10 mouse cellular contexts compared by ENCODE assay signal in the genomic region with DNA sequence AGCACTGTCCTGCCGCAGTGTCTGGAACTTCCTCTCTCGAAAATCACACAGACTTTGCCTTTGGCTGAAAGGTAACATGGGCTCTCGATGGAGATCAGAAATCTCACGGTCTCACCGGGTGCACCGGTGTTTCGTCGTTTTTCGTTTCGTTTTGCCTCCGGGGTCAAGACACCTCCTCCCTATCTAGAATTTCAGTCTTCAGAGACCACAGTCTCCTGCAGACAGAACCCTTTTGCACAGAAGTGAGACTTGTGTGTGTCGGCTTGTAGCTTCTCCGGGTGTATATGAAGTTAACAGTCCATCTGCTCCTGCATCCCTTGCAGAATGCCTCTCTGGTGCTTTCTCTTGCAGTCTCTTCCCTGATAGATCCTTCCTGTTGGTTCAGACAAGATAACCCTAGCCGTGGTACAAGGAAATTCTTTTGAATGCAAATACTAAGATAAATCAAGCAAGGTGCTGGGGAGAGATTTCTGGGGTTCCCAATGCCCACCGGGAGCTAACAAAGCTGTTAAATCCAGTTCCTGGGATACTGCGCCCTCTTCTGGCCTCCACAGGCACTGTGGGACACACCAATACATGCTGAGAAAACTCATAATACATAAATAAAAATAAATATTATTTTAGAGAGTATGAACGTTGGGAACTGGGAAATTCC. TPM values are rescaled to one million over a fixed set of nuclear protein-coding genes. Genes with fewer than 3 reads are reported as not detected.
A peak's percentile ranks its signal among the peaks of the same experiment; 100 is the strongest.
DNase-seq lines count a peak whose midpoint lies in the region; ATAC-seq and TF ChIP-seq lines count a peak whose summit lies in the region.
"Had no signal": no experiment of that assay in that cellular context is flagged by ENCODE, and none has a peak within 500 bp of the region (broad histone marks: within the 10 kb centered on the region; RNA-seq: fewer than 3 reads in every experiment).

No protein-coding gene starts in this region.

- no peaks in the 10 kb centered on the region for H3K9me3 ChIP-seq in forebrain, embryonic 12.5 days
- H3K9me3 ChIP-seq: limb, embryonic 13.5 days had no signal

- H3K4me3 ChIP-seq in lung, adult 2 months (replicated peaks; ENCODE audit: extremely low read depth, low read depth, low read length): no peak overlapping the region
- H3K4me3 ChIP-seq in bone marrow macrophage, adult 2 months (ENCODE audit: insufficient read depth, low read length): no peak overlapping the region
- H3K4me3 ChIP-seq in forebrain, embryonic 12.5 days (replicated peaks): no peak overlapping the region
- H3K4me3 ChIP-seq: limb, embryonic 13.5 days had no signal

- no peaks in the 10 kb centered on the region for H3K36me3 ChIP-seq in forebrain, embryonic 12.5 days (replicated peaks)
- H3K36me3 ChIP-seq: limb, embryonic 13.5 days had no signal

- peak; percentile 58 to 64 for DNase-seq in cerebellum, postnatal 10 days
- no peak for DNase-seq in cerebellum, adult 11-12 months
- no peak for DNase-seq in lung, adult 2 months
- DNase-seq in lung, postnatal 25 days (ENCODE audit: low spot score): no peak
- DNase-seq in left cerebral cortex, postnatal 25 days (ENCODE audit: low spot score in 2 of 2): peak; percentile 25 to 31
- no peak for DNase-seq in spleen, postnatal 14 days (ENCODE audit: low spot score in 2 of 2)

- no peak overlapping the region for H3K4me2 ChIP-seq in forebrain, embryonic 12.5 days
- H3K4me2 ChIP-seq: limb, embryonic 13.5 days had no signal

- no peak overlapping the region for H3K9ac ChIP-seq in forebrain, embryonic 12.5 days
- H3K9ac ChIP-seq: limb, embryonic 13.5 days had no signal

- TF ChIP-seq CTCF in lung, adult 2 months (IDR thresholded peaks at IDR 0.05; ENCODE audit: insufficient read depth, low read length): peak; percentile 34; the same call in 1 of the 2 replicates
- peak; percentile 38; the same call in 1 of the 2 replicates for TF ChIP-seq CTCF in bone marrow macrophage, adult 2 months (IDR thresholded peaks at IDR 0.05; ENCODE audit: low read depth, low read length)

- TF ChIP-seq POLR2A in lung, adult 2 months (IDR thresholded peaks at IDR 0.05; ENCODE audit: borderline replicate concordance, extremely low read depth, low read depth, low read length): no peak
- no peak for TF ChIP-seq POLR2A in bone marrow macrophage, adult 2 months (IDR thresholded peaks at IDR 0.05; ENCODE audit: borderline replicate concordance, low read depth, low read length)

- no peaks in the 10 kb centered on the region for H3K27me3 ChIP-seq in forebrain, embryonic 12.5 days
- H3K27me3 ChIP-seq: limb, embryonic 13.5 days had no signal

- intact Hi-C loops in left cerebral cortex, postnatal 25 days (cut with DNase I): no loop called here

- 63% methylated on average over 17 of the region's 17 CpGs for WGBS in lung, adult 2 months
- WGBS in forebrain, embryonic 12.5 days: 74% methylated on average over 17 of the region's 17 CpGs

- no peaks in the 10 kb centered on the region for H3K4me1 ChIP-seq in lung, adult 2 months (ENCODE audit: control insufficient read depth, insufficient read depth, low read length)
- H3K4me1 ChIP-seq in bone marrow macrophage, adult 2 months (ENCODE audit: control insufficient read depth, insufficient read depth, low read length): no peaks in the 10 kb centered on the region
- no peaks in the 10 kb centered on the region for H3K4me1 ChIP-seq in forebrain, embryonic 12.5 days
- H3K4me1 ChIP-seq: limb, embryonic 13.5 days had no signal

- H3K27ac ChIP-seq in bone marrow macrophage, adult 2 months (ENCODE audit: insufficient read depth, low read depth, low read length): no peak overlapping the region
- no peak overlapping the region for H3K27ac ChIP-seq in forebrain, embryonic 12.5 days
- H3K27ac ChIP-seq: limb, embryonic 13.5 days had no signal

- no peak for ATAC-seq in forebrain, embryonic 12.5 days (ENCODE audit: low FRiP score)

RNA-seq across cellular contexts. Expression of a gene that starts 22.5 kb away (rescaled TPM):
- polyA plus RNA-seq in lung, adult 2 months (2012; rRNA removed): not detected in 2 replicates
- not detected in 2 replicates for polyA plus RNA-seq in bone marrow macrophage, adult 2 months (2012; ENCODE audit: insufficient read depth, insufficient read length, missing spikeins)
- total RNA-seq in left cerebral cortex, postnatal 25 days (2021): not detected
- polyA plus RNA-seq in forebrain, embryonic 12.5 days (2016; fragmentation: Nextera tagmentation; extraction: Ambion mirVana): not detected in 2 replicates
- total RNA-seq: ES-E14 had no signal
- polyA plus RNA-seq: limb, embryonic 13.5 days had no signal

RNA-seq across cellular contexts. Expression of a gene that starts 27.8 kb away (rescaled TPM):
- not detected in 2 replicates for polyA plus RNA-seq in lung, adult 2 months (2012; rRNA removed)
- not detected in 2 replicates for polyA plus RNA-seq in bone marrow macrophage, adult 2 months (2012; ENCODE audit: insufficient read depth, insufficient read length, missing spikeins)
- not detected for total RNA-seq in left cerebral cortex, postnatal 25 days (2021)
- polyA plus RNA-seq in forebrain, embryonic 12.5 days (2016; fragmentation: Nextera tagmentation; extraction: Ambion mirVana): 0.08 TPM in 1 of 2 replicates, not detected in the other
- total RNA-seq: ES-E14 had no signal
- polyA plus RNA-seq: limb, embryonic 13.5 days had no signal

RNA-seq across cellular contexts. Expression of a gene that starts 43.9 kb away (rescaled TPM):
- not detected in 2 replicates for polyA plus RNA-seq in lung, adult 2 months (2012; rRNA removed)
- not detected in 2 replicates for polyA plus RNA-seq in bone marrow macrophage, adult 2 months (2012; ENCODE audit: insufficient read depth, insufficient read length, missing spikeins)
- total RNA-seq in left cerebral cortex, postnatal 25 days (2021): not detected
- polyA plus RNA-seq in forebrain, embryonic 12.5 days (2016; fragmentation: Nextera tagmentation; extraction: Ambion mirVana): 0.05 TPM in 1 of 2 replicates, not detected in the other
- total RNA-seq: ES-E14 had no signal
- polyA plus RNA-seq: limb, embryonic 13.5 days had no signal

Comparison
In these comparisons a context has a peak if more than half of its experiments do, and no peak if none do; other contexts are left out.
1. DNase-seq: peak in cerebellum, postnatal 10 days (2 of 2) and left cerebral cortex, postnatal 25 days (2 of 2); none in cerebellum, adult 11-12 months (single experiment), lung, adult 2 months (single experiment), lung, postnatal 25 days (single experiment) and spleen, postnatal 14 days (0 of 2).